Mouse (Mus musculus) T-helper 17 cell (primary cell): ENCODE results near the gene Mageh1.
"Not testable (repeated sequence)": the region's sequence is repeated elsewhere in the genome, so short reads cannot be mapped to it uniquely, and the experiment has no call there.

Experiments
- in situ Hi-C, 2 experiments: fragments of 300-600 bp; cut with MboI, MseI; formaldehyde crosslinking; loops; 1 replicate in 1 of 2; 2 replicates in 1 of 2; pipeline ENCODE4 v1.15.1; 2025; ENCODE audit warnings: high pct_unique_total_duplicates in 2 of 2

Gene Mageh1

GRCm38 (mm10) chrX:153037087-153037971 is at the start of gene Mageh1:
TSS of gene Mageh1 (minus strand) at chrX:153037575.
- in situ Hi-C loops, result no loop called here

GRCm38 (mm10) chrX:153037972-153038744 is 783 bp upstream of the Mageh1 start:
- in situ Hi-C loops, result not testable (repeated sequence)

GRCm38 (mm10) chrX:153031547-153031946 is 5.8 kb downstream of the Mageh1 start:
- in situ Hi-C loops, result not testable (repeated sequence)

GRCm38 (mm10) chrX:153025709-153026108 is 11.7 kb downstream of the Mageh1 start:
- in situ Hi-C loops, result loop anchor here (5.0 kb wide), 1 partner anchor 33 kb away; no protein-coding TSS in a partner anchor

GRCm38 (mm10) chrX:153025255-153025654 is 12.1 kb downstream of the Mageh1 start:
- in situ Hi-C loops, result loop anchor here (5.0 kb wide), 1 partner anchor 33 kb away; no protein-coding TSS in a partner anchor

- in situ Hi-C loops, result no loop called here
These were observed 29.7 kb downstream of the Mageh1 start for GRCm38 (mm10) chrX:153007685-153008047.

GRCm38 (mm10) chrX:153007021-153007684 is 30.2 kb downstream of the Mageh1 start:
- in situ Hi-C loops, result no loop called here

- in situ Hi-C loops, result no loop called here
These were observed 31.0 kb downstream of the Mageh1 start, which contains the start of gene Usp51 for GRCm38 (mm10) chrX:153006387-153006841. TSS of gene Usp51 (plus strand) at chrX:153006469.

- in situ Hi-C loops, result not testable (repeated sequence)
These were observed 41.3 kb downstream of the Mageh1 start for GRCm38 (mm10) chrX:152996105-152996504.

- in situ Hi-C loops, result loop anchor here (5.0 kb wide), 1 partner anchor 37 kb away; no protein-coding TSS in a partner anchor
These were observed 47.5 kb downstream of the Mageh1 start for GRCm38 (mm10) chrX:152989852-152990251.
